Mouse (Mus musculus) lung, embryonic 15.5 days (tissue): Measurements from ENCODE around the gene Brwd1. TPM values are rescaled to one million over a fixed set of nuclear protein-coding genes. Genes with fewer than 3 reads are reported as not detected.

Source experiments
- microRNA-seq: library from miRNA; unstranded; fragments of <30 nt; microRNA quantifications from one replicate; pipeline ENCODE4, GENCODE M21; 2016
- polyA plus RNA-seq: library from polyadenylated mRNA; unstranded; fragments of >200 nt; fragmentation: Nextera tagmentation; extraction: Ambion mirVana; gene quantifications from 2 replicates; pipeline ENCODE4 v1.2.1, GENCODE M21; 2015

Gene Brwd1
- polyA plus RNA-seq, 1 experiment from 2014 or later: 81.5 TPM

Small RNAs within 50 kb of the gene (microRNA-seq; reads per million reads assigned to microRNA genes)
- not detected for gene Gm27833

Other genes starting within 250 kb of the Brwd1 start
- gene Psmg1, start 91.6 kb downstream of the Brwd1 start, polyA plus RNA-seq: 88.5 and 95.9 TPM in 2 replicates
- gene Hmgn1, start 45.2 kb upstream of the Brwd1 start, polyA plus RNA-seq: 613 and 648 TPM in 2 replicates
- gene Wrb, start 62.9 kb upstream of the Brwd1 start, polyA plus RNA-seq: 49.0 and 49.5 TPM in 2 replicates
- 0.96 and 1.2 TPM in 2 replicates for gene Lca5l, start 109.7 kb upstream of the Brwd1 start, polyA plus RNA-seq
- 12.3 and 16.1 TPM in 2 replicates for gene Sh3bgr, start 117.9 kb upstream of the Brwd1 start, polyA plus RNA-seq
- 3.3 TPM in 2 replicates for gene B3galt5, start 153.3 kb upstream of the Brwd1 start, polyA plus RNA-seq